Mouse (Mus musculus): ENCODE data around the gene Hoxa11.

DNA sequence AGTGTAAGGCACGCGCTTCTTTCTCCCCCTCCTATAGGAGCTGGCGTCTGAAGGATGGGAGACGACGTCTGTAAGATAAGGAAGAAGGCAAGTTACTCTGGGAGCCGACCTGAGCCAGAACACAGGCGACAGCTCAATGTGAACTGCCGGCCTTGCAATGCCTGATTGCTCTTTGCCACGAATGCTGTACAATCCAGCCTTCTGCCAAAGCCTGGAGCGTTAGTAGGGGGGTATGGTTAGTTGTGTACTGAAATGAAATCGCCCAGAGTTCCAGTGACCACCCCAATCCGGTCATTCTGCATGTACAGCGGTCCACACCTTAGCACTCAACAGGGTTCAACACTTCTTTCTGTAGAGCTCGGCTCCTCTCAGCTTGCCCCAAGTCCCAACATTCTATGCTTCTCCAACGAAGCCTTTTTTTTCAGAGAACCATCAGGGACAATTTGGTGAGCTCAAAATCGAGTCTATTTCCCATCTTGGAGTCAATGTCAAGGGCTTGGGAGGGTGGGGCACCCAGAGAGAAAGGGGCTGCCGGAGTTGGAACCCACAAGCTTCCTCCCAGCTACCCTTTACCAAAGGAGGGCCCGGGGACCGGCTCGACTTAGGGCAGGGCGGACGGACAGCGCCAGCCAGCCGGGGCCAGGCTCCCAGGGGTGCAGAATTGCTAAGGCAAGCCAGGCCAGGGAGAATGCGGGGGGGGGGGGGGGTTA, 13.6 kb upstream of the Hoxa11 start:
- no peak for TF ChIP-seq CTCF (IDR thresholded peaks at IDR 0.05; ENCODE audit: extremely low read depth, insufficient read depth, insufficient read length, insufficient replicate concordance)
- TF ChIP-seq POLR2A (IDR thresholded peaks at IDR 0.05; ENCODE audit: low read depth, low read length): no peak
